Mouse (Mus musculus) urinary bladder, postnatal 36 days (tissue): ENCODE data around the gene Cd59b.

Source experiments
- DNase-seq, 2 experiments: peaks; one replicate each; pipeline ENCODE4 v3.0.0; 2022; ENCODE audit warnings: low spot score in 2 of 2, mixed read lengths in 1 of 2

Cd59b gene

DNA sequence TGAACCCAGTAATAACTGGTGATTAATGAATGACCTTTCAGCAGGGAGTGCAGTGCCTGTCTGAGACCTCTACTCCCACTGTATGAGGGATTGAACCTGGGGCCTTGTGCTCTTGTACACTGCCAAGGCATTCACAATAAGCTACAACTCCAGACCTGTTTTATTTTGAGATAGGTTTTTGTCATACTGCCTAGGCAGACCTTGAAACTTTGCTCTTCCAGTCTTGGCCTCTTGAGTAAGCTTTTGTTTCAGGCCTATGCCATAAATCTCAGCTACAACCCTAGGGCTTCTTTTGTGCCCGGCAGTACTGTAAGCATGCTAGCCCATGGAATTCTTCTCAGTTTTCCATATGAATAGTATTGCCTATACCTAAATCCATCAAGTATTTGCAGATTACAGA is 49.4 kb downstream of the Cd59b start:
- DNase-seq: no peak

DNA sequence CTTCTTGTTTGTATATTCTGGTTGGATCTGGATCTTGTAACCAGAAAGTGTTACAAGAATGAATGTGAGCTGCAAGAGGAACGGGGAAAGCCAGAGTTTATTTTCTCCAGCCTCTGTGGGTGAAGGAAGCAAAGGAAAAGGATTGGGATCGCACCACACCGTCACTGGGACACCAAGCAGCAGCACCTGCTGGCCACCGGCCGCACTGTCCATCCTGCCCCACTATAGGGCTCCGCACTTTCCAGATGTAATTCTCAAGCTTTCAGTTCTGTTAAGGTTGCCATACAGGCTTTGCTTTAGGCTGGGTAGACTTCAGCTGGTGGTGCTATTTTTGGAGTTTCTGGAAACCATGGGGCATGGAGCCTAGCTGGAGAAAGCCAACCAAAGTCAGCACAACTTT is 50.7 kb downstream of the Cd59b start:
- no peak for DNase-seq

DNA sequence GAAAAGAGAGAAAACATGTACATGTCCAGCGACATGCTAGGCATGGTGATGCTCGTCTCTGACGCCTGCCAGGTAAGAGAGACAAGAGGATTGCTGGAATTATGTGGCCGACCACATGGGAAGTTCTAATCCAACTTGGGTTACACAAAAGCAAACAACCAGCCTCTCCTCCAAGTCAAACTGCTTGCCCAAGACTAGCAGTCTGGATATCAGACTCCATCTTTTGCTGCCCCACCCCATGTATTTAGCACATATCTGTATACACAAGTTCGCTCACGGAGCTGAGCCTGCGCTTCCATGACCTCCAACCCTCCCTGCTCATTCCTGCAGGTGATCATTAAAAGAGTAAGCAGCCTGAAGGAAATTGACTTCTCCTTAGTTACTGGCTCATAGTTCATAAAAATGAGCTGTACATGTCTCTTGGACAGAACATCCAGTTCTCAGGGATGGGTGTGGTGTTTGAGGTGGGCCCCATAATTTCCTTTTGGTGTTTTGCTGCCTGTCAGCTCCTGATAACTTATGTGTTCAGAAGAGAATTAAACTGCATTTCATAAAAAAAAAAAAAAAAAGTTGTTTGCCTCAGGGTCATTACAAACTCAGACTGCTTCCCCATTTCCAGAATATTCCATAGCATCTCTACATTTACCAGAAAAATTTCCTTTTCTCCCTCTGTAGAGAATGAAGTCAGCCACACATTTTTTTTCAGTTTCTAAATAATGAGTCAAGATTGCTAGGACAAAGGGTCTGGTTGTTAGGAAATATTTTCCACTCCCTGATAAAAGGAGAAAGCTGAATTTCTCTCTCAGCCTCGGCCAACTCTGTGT is 52.2 kb downstream of the Cd59b start:
- DNase-seq: no peak

DNA sequence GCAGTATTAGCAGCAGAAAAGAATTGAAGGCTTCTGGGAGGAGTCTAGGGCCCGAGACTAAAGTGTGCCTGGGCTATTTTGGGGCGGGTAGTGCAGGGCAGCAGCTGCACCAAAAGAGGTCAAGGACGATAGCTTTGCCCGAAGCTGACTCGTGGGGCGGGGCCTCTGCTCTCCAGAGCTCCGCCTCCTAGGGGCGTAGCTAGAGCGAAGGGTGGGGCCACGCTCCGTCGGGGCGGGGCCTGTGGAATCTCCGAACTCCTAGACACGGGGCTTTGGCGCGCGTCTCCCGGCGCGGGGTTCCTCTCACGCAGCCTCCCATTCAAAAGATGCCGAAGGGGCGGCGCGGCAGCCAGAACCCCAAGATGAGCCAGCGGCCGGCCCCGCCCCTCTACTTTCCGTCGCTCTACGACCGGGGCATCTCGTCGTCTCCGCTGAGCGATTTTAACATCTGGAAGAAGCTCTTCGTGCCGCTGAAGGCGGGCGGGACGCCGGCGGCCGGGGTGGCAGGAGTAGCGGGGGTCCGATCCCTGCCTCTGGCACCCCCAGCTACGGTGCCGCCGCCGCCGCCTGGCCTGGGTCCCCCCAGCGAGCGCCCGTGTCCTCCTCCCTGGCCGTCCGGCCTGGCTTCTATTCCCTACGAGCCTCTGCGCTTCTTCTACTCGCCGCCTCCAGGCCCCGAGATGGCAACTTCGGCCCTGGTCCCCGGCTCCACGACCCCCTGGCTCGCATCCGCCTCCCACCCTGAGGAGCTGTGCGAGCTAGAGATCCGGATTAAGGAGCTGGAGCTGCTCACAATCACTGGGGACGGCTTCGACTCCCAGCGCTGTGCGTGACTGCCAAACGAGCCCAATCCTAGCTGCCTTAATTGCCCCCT is 53.1 kb downstream of the Cd59b start, which contains the start of gene A930018P22Rik:
Gene A930018P22Rik (plus strand): TSS at position 265 of the 874 bp plus-strand sequence.
- peak; percentile 90 to 91 for DNase-seq

DNA sequence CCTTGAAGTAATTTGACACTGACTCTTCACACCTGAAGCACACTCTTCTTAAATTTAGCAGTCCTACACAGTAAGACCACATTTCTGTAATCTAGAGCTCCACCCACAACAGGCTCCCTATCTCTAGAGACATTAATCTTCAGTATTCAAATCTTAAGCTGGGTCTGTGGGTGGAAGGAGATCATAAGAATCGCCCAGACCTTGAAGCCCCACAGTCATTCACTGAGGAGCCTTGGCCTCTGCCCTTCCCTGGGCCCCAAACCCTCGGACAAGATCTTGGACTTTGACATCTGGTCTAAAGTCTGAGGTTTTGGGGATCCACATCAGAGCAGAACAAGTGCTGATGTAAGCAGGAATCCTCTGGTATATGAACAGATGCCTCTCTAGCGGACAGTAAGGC is 53.9 kb downstream of the Cd59b start:
- DNase-seq: no peak

DNA sequence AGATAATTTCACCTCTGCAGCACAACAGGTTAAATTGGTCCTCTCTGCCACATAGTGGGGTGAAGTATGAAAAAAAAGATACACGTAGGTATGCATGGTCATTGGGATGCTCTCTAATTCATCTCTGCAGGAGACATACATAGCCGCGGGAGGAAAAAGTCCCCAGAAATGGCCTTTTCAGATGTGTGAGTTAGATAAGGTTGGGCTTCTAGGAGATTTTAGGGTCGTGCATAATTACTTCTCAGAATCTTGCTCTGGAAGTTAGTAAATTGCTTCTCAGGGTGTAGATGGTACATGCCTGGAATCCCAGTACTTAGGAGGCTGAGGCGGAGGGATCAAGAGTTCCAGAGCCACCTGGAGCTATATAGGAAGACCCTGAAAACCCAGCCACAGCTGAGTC is 54.4 kb downstream of the Cd59b start:
- no peak for DNase-seq

DNA sequence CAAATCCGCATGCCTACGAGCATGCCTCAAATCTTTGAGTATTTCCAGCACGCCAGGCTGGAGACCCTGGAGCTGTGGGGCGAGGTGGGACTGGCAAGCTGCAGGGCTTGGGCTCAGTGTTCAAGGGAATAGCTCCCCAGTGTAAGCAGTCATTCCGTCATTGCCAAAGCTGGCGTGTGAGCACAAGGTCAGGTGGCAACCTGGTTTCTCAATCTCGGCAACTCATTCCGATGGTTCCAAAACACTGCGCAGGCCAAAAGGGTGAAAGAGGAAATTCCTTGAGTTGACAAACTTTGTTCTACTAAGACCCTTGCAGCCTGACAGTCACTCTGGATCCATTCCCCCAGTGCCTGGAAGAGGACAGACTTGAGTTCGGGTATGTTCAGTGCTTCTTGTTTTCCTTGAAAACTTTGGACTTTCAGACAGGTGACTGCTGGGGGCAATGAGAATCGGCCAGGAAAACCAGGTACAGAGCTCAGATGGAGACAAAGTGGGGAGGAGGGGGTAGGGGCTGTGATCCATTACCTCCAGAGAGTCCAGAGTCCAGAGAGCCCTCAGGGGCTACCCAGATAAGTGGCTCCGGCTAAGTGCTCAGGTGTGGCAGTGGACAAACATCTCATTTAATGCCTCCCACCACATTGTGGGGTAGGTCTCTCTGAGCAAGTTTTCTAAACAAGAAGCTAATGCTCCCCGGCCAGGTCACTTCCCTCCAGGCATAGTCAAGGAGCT is 59.3 kb downstream of the Cd59b start:
- peak in 1 of 2 experiments; percentile 42 for DNase-seq

DNA sequence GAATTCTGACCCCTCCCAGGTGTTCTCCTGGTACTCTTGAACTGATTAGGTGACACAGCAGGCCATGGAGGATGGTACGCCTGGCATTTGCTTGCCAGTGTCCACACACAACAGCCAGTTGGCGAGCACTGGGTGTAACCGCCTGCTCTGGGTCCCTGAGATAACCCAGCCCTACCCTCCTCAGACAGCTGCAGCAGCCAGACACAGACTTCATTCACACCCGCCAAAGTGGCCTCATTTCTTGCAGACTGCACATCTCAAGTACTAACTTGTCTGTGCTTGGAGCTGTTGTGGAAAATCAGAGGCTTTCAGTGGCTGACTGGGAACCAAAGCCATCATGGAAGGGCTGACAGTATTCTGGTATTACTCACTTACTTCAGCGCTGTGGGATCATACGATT is 60.5 kb downstream of the Cd59b start:
- no peak for DNase-seq

DNA sequence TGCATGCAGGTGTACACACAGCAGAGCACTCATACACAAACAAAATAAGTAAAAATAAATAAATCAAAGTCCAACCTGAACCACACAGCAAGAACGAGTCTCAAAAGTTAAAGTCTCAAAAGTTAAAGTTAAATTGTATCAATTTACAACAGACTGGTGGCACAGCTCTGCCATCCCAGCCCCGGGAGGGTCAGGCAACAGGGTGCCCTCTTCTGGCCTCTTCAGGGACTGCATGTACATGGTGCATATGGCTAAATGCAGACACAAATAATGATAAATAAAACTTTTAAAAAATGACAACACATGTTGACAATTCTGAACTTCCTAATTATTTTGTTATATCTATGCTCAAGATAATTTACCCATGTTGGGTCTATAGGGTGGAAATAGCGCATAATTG is 61.3 kb downstream of the Cd59b start:
- no peak for DNase-seq

DNA sequence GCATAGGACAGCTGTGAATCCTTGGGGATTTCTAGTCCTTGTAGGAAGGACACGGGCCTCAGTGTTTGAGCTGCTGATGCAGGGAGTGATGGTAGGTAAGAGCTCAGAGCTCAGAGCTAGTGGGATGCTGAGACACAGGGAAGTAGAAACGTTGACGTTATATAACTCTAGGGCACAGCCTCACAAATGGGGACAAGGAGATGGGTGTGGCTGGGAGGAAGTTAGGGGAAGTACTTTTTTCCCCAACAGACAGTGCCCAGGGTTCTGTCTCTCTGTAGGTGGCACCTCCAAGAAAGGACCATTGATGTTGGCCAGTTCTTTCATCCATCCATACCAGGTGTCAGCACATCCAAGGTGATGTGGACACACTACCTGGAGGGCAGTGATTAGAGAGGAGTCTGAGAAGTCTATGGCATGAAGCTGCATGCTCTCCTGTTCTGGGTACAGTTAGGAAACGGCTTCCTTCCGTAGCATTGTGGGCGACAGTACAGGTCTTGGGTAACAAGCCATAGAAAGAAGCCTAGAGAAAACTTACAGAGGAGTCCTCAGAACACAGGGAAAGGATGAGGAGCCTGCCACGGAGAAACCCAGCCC is 62.7 kb downstream of the Cd59b start:
- no peak for DNase-seq

DNA sequence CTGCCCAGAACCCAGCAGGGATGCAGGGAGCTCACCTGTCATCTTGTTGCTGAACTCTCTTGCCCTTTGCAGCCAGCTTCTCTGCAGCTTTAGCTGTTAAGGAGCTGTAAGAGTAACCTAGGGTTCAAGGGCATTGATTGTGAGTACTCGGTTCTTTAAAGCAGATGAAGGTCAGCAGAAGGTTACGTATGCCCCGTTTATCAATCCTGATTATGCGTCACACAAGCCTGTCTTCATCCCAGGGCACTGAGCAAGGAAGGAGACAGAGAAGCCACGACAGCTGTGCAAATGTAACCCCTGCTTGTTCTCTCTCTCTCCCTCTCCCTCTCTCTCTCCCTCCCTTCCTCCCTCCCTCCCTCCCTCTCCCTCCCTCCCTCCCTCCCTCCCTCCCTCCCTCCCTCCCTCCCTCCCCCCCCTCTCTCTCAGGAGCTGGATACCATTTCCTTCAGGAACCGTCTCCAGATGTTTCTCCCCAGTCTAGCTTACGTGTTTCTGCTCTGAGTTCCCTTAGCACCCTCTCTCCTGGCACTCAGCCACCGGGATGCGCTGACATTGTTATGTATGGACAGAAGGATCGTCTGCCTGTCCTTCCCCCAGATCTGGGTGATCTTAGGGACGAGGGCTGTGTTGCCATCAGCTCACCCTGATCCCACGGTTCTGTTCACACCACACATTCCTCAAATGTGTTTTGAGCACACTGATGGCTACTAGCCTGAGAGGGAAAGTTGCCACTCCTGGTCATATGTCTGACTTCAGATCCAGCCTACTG is 63.6 kb downstream of the Cd59b start:
- no peak for DNase-seq

DNA sequence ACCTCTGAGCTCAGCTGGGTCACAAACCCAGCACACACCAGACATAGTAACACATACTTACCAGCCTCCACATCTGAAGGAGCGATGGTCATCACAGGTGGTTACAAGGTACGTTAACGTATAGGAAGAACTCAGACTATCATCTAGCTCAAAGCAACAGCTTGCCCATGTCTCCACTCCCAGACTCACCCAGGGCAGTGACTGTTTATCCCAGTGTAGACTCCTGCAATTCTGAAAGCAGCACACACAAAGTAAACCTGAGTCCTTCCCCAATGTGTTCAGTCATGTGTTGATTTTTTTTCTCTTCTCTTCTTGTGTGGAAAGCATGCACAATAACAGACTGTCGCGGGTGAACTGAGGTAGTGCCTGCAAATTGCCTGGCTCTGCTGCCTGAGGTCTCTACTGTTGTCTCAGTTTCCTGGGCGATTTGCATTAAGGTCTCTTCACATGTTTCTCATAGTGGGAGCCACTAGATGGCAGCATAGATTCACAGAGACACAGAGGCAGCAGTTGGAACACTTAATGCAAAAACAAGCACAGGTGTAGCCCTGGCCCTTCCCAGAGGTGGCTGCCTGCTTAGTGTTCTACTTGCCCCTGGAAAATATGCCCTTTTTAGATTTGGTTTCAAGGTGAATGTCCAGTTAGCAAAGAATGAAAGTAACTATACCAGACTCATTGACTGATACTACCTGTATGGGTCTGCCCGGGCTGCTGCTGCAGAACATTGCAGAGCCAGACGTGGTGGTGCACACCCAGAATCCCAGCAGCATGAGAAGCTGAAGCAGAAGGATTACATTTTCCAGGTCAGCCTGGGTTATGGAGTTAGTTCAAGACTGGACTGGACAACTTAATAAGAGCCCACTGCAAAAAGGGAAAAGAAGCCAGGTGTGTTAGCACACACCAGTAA is 64.8 kb downstream of the Cd59b start:
- peak; percentile 48 to 50 for DNase-seq

DNA sequence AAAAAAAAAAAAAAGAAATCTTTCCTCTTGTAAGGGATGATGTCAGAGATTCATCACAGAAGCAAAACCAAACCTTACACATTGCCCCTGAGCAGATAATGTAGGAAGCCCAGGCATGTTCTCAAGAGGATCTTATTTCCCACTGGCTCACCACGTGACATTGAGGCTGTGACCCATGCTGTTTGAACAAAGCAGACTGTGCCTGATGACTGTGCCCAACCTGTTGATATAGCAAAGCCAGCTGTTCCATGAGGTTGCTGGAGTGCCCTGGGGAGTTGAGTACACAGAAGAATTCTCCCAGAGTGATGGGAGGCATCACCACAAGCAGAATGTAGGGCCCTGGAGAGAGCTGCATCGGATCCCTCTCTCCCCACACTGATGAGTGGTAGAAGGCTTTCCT is 66.3 kb downstream of the Cd59b start:
- DNase-seq: no peak
